Mouse (Mus musculus) kidney, adult 10 weeks (tissue): ENCODE measurements around the gene Atp5j2. TPM values are rescaled to one million over a fixed set of nuclear protein-coding genes. Genes with fewer than 3 reads are reported as not detected.

Source experiments
- polyA plus RNA-seq: library from polyadenylated mRNA; stranded (reverse); fragments of 350-450 nt; fragmentation: Illumina TruSeq; extraction: RNeasy Lipid Tissue Mini Kit (QIAGEN cat#74804); gene quantifications from one replicate; pipeline ENCODE4 v1.2.3, GENCODE M21; 2014; ENCODE audit warnings: low read depth, low replicate concordance

Gene Atp5j2
- polyA plus RNA-seq: 33.4 TPM

DNA sequence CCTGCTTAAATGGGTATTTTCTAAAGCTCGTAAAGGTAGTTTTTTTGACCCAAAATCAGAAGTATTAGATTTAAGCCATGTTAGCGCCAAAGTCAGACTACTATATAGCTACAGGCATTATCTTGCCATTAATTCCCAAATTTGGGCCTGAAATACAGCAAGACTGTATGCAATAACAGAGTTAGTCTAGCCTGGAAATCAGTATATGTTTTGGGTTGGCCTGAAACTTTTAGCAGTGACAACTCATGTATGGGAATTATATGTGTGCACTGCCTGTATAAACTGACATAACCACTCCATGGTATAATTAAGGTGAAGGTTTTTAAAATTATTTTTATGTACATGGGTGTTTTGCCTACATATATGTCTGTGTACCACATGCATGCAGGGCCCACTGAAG is at the start of gene Atp5j2:
Atp5j2 (minus strand) TSS at position 101 of the 400 bp plus-strand sequence.

DNA sequence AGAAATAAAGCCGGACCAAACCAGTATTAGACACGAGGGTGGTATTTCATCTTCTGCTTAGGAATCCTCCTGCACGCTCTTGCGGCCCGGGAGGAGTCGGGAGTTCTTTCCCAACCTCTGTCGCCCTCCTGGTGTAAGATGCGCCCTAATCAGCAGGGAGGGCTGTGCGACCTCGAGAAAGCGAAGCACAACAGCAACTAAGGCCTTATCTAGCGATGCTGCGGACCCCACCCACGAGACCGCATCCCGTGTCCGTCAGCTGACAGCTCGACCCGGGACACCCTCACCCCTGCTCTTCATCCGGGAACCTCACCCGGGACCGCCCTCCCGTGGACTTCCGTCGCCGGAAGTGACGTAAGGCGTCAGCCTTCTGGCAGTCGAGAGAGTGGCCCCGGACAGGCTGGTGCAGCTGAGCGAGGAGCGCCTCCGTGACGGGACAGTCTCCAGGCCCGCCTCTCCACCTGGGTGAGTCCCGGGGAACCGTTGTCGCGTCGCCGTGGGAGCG is 39.6 kb upstream of the Atp5j2 start, which contains the start of gene Zfp655:
Zfp655 (plus strand) TSS at position 349 of the 505 bp plus-strand sequence.

DNA sequence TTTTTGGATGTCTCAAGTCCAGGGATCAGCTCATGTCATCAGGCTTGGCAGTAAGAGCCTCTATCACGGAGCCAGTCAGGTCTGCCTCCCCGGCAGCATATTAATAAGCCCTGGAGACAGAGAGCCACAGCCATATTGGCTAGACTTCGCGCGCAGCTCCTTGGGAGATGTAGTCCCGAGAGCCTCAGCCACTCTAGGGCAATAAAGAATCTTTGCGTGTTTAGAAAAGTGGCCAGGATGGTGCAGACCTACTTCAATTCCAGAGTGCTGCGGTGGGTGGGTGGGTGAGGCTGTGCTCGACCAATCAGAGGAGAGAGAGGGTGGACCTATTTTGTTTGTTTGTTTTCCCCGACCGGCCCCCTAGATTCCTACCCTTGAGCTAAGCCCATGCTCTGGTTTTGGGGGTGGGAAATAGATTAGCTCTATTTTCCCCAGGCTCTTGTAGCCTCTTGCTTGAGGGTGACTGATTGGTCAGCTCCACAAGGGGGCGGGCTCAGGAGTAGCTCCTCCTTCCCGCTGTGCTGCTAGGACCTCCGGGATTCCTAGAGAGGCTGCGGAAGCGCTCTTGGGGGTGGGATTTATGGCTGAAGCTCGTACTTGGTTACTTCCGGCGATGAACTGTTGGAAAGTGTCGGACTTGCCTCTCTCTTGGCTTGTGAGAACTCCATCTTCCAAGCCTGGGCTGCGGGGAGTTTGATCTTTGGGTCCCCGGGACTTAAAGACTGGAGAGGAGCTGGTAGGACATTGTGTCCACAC is 12.3 kb upstream of the Atp5j2 start, which contains the start of gene Zkscan5:
Zkscan5 (plus strand) TSS at position 627 of the 756 bp plus-strand sequence.

DNA sequence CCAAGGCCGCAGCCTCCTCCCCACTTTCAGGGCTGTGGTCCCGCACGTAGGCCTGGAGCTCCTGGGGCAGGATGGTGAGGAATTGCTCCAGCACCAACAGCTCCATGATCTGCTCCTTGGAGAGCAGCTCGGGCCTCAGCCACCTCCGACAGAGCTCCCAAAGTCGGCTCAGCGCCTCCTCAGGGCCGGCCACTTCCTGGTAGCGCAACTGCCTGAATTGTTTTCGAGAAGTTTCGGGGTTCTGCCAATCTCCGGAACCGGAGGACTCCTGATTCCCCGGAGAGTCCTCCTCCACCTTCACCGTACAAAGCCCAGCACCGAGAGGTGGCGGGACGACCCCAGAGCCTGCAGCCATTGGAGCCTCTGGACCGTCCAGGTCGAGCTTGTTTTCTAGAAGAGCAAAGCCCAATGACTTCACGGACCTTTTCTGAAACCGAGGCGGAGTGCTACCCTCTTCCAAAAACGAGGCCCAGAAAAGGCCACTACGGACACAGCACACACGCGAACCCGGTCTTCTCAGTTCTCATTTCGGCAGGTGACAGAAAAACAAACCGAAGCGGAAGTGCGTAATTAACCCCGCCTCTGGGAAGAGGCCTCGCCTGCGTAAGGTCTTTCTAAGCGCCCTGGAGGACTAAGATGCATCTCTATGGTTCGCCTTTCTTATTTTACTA is 9.6 kb upstream of the Atp5j2 start, which contains the start of gene Zkscan14:
Zkscan14 (minus strand) TSS at position 548 of the 671 bp plus-strand sequence.

DNA sequence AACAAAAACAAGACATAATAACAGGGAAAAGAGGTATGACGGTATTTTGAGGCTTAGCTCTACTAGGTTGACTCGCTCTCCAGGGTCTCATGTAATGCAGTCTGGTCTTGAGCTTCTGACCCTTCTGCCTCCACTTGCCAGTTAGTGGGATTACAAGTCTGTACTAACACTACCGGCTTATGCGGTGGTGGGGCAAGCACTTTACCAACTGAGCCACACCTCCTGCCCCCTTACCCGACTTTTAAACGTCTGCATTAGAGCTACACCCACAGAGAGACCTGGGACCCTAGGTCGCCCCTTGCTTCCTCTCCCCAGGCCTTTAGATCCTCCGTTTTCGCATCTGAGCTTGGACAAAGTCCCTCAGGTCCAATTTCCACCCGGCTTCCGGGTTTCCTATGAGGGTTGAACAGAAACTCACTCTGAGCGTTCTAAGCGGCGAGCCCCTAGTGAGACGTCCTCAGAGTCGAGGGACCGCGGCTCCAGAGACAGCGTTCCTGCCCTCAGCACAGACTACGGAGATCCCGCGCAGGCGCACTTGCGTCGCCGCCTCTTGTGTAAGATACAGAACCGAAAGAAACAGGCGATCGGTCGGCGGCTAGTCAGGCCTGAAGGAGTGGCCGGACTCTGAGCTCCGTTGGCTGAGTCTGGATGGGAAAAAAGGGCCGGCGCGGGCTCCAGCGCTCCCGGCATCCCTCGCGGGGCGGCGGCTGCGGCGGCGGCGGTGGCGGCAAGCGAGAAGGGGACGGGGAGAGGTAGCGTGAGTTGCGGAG is 25.1 kb downstream of the Atp5j2 start, which contains the start of the genes Ptcd1 and Cpsf4:
Ptcd1 (minus strand) TSS at position 573 of the 770 bp plus-strand sequence.
Cpsf4 (plus strand) TSS at position 678 of the 770 bp plus-strand sequence.

DNA sequence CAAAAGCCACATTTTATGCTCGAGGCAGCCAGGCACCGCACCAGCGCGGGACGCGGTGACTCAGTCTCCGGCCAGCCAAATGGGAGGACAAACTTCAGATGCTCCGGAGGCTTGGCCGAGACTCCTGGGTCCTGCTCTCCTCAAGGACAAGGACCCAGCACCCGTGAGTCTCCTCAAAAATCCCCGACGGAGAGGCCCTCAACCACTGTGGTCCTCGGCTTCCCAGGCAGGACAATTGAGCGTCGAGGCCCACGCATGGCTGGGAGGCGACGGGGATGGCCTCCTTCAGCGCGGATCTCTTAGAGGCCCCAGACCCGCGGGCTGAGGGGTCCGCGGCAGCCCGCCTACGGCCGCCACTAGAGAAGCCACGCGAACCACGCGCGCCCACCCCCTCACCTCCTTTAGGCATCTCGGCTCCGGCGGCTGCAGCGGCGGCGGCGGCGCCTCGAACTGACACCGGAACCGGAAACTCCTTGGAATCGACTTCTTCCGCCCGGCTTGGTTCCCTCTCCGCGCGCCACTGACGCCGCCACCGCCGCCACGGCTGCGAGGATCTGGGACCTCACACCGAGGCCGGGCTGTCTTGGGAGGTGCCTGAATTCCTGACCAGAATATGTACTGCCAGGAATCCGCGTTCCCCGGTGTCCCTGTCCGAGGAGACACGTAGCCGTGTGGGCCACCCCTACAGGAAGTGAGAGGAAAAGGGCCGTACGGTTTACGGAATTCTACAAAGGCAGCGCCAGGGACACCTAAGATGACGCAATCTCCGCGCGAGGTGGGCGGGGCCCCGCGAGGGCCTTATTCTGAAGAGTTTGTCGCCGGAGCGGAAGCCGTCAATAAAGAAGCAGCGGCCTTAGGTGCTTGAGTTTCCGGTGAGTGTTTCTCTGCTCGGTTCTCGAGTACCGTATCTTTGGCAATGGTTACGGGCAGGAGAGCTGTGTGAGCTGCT is 52.0 kb downstream of the Atp5j2 start, which contains the start of the genes Pdap1 and Bud31:
Pdap1 (minus strand) TSS at position 668 of the 949 bp plus-strand sequence.
Bud31 (plus strand) TSS at position 792 of the 949 bp plus-strand sequence.

Other genes with a start within 250 kb of the Atp5j2 start
- gene Smurf1, start 226.2 kb downstream of the Atp5j2 start, polyA plus RNA-seq: 4.9 TPM
- not detected for gene Gm4871, start 159.3 kb downstream of the Atp5j2 start, polyA plus RNA-seq
- gene 1700018F24Rik, start 149.1 kb downstream of the Atp5j2 start, polyA plus RNA-seq: not detected
- gene Arpc1a, start 108.2 kb downstream of the Atp5j2 start, polyA plus RNA-seq: 18.7 TPM
- not detected for gene Kpna7, start 108.0 kb downstream of the Atp5j2 start, polyA plus RNA-seq
- 11.2 TPM for gene Arpc1b, start 77.8 kb downstream of the Atp5j2 start, polyA plus RNA-seq
- 23.8 TPM for gene Pdap1, start 51.8 kb downstream of the Atp5j2 start, polyA plus RNA-seq
- 230 TPM for gene Bud31, start 51.7 kb downstream of the Atp5j2 start, polyA plus RNA-seq
- gene Ptcd1, start 25.0 kb downstream of the Atp5j2 start, polyA plus RNA-seq: 1.3 TPM
- gene Cpsf4, start 24.8 kb downstream of the Atp5j2 start, polyA plus RNA-seq: 1.3 TPM
- 1.8 TPM for gene Zkscan14, start 9.8 kb upstream of the Atp5j2 start, polyA plus RNA-seq
- 7.6 TPM for gene Zkscan5, start 12.5 kb upstream of the Atp5j2 start, polyA plus RNA-seq
- 77.8 TPM for gene Zfp655, start 39.7 kb upstream of the Atp5j2 start, polyA plus RNA-seq
- gene Zscan25, start 88.4 kb upstream of the Atp5j2 start, polyA plus RNA-seq: not detected
- gene Cyp3a57, start 153.2 kb upstream of the Atp5j2 start, polyA plus RNA-seq: not detected